Mouse (Mus musculus): ENCODE measurements around the gene Slc25a28.

GRCm38 (mm10) chr19:43723501-43723900 lies 48.8 kb upstream of the Slc25a28 start:
- TF ChIP-seq CTCF (IDR thresholded peaks at IDR 0.05; ENCODE audit: low read depth), result no peak
- TF ChIP-seq EP300 (IDR thresholded peaks at IDR 0.05; ENCODE audit: low read depth), result no peak
